Mouse (Mus musculus): ENCODE data around the gene Lyzl4.

GRCm38 (mm10) chr9:121639790-121640189, 2.1 kb downstream of the Lyzl4 start:
- no peak for TF ChIP-seq CTCF (IDR thresholded peaks at IDR 0.05; ENCODE audit: low read depth)
- no peak for TF ChIP-seq EP300 (IDR thresholded peaks at IDR 0.05; ENCODE audit: low read depth)

All from heart, postnatal 0 days (tissue).